Mouse (Mus musculus) liver, embryonic 11.5 days (tissue): ENCODE measurements around the gene Mmel1. TPM values are rescaled to one million over a fixed set of nuclear protein-coding genes. Genes with fewer than 3 reads are reported as not detected.

Source experiments
- ATAC-seq: fragments of 200-750 bp; cut with Nextera tagmentation; replicated peaks from 2 replicates; pipeline ENCODE4 v1.8.0; 2017; ENCODE audit warnings: moderate number of reproducible peaks, mild to moderate bottlenecking, moderate TSS enrichment, moderate library complexity; ENCODE audit not compliant: low FRiP score
- DNase-seq: peaks from one replicate; pipeline ENCODE4 v3.0.0-alpha.2; 2017; ENCODE audit warnings: low spot score
- H3K27ac ChIP-seq: fragments of 300-500 bp; sonication (generic); 2 replicates; pipeline ENCODE4 v1.5.1; 2014; ENCODE audit warnings: mild to moderate bottlenecking, low read depth, low read length, control low read depth
- H3K27me3 ChIP-seq: fragments of 300-500 bp; sonication (generic); replicated peaks from 2 replicates; pipeline ENCODE4 v1.6.1; 2014; ENCODE audit warnings: low read length, mixed read lengths; ENCODE audit not compliant: control insufficient read depth, insufficient read depth
- H3K36me3 ChIP-seq: fragments of 300-500 bp; sonication (generic); 2 replicates; pipeline ENCODE4 v1.6.1; 2014; ENCODE audit warnings: mild to moderate bottlenecking, low read length, moderate library complexity, mixed read lengths; ENCODE audit not compliant: control insufficient read depth, insufficient read depth
- H3K4me1 ChIP-seq: fragments of 300-500 bp; sonication (generic); replicated peaks from 2 replicates; pipeline ENCODE4 v1.6.1; 2014; ENCODE audit warnings: low read length, mixed read lengths; ENCODE audit not compliant: control insufficient read depth, insufficient read depth
- H3K4me2 ChIP-seq: fragments of 300-500 bp; sonication (generic); 2 replicates; pipeline ENCODE4 v1.6.1; 2014; ENCODE audit warnings: mild to moderate bottlenecking, control low read depth, moderate library complexity
- H3K4me3 ChIP-seq: fragments of 300-500 bp; sonication (generic); 2 replicates; pipeline ENCODE4 v1.5.1; 2014; ENCODE audit warnings: low read depth, low read length, control low read depth
- H3K9ac ChIP-seq: fragments of 300-500 bp; sonication (generic); 2 replicates; pipeline ENCODE4 v1.6.1; 2014; ENCODE audit warnings: low read depth, low read length, control low read depth
- H3K9me3 ChIP-seq: fragments of 300-500 bp; sonication (generic); 2 replicates; pipeline ENCODE4 v1.6.1; 2016; ENCODE audit warnings: low read length, inconsistent platforms, mixed read lengths; ENCODE audit not compliant: control insufficient read depth
- WGBS: fragments of 180-500 bp; shearing (Covaris S2); extraction: QIAGEN DNeasy Blood & Tissue Kit; methylation state at CpG from one replicate; pipeline ENCODE4 v1.1.7; 2014; 5-methylcytosine and 5-hydroxymethylcytosine counted together
- polyA plus RNA-seq: library from polyadenylated mRNA; unstranded; fragments of >200 nt; fragmentation: Nextera tagmentation; extraction: Ambion mirVana; gene quantifications from 2 replicates; pipeline ENCODE4 v1.2.1, GENCODE M21; 2014

The Mmel1 gene
- polyA plus RNA-seq, 1 experiment from 2014 or later, result 0.25 TPM

DNA sequence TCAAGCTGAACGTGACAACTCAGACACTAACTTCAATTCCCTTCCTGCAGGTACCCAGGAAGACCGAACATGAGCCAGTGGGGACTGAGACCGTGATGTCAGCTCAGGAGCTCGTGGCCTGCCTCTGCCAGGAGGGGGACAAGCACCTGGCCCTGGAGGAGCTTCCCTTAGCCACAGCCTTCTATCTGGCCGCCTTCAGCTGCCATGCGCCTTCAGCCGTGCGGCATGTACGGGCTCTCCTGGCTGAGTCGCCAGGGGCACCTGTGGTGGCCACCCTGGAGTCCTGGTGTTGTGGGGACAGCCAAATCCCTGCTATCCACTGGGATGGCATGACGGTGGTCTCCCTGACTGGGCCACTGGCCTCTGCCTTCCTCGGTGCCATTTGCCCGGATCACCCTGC, 30.6 kb upstream of the Mmel1 start:
- WGBS, result 80% methylated on average over 13 of the region's 13 CpGs
- Histone ChIP-seq H3K36me3 (no peaks in the 10 kb centered on the region), H3K27me3 (no peaks in the 10 kb centered on the region), H3K9ac (no peak overlapping the region), H3K27ac (no peak overlapping the region), H3K4me2 (no peak overlapping the region), H3K4me3 (no peak overlapping the region), H3K4me1 (no peaks in the 10 kb centered on the region), H3K9me3 (no peaks in the 10 kb centered on the region)
- ATAC-seq (no peak), DNase-seq (no peak)

DNA sequence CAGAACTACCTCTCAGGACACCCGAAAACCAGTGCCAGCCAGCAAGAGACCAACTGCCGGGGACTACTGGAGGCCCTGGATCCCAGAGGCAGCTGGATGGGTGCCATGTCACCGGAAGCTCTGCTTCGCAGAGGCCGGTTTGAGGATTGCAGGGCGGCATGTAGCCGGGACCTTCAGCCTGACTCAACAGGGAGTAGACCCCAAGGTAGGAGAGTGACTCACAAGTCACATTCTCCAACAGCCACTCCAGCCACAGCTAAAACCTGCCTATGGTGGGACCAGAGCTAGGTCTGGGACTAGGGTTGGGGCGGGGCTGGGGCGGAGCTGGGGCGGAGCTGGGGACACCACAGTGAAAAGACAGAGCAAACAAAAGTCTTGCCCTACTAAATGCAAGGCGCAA, 30.0 kb upstream of the Mmel1 start:
- Histone ChIP-seq H3K9me3 (no peaks in the 10 kb centered on the region), H3K4me1 (no peaks in the 10 kb centered on the region), H3K4me3 (no peak overlapping the region), H3K27me3 (no peaks in the 10 kb centered on the region), H3K36me3 (no peaks in the 10 kb centered on the region), H3K27ac (no peak overlapping the region), H3K9ac (no peak overlapping the region), H3K4me2 (no peak overlapping the region)
- DNase-seq (no peak), ATAC-seq (no peak)
- WGBS, result 61% methylated on average over 11 of the region's 11 CpGs

DNA sequence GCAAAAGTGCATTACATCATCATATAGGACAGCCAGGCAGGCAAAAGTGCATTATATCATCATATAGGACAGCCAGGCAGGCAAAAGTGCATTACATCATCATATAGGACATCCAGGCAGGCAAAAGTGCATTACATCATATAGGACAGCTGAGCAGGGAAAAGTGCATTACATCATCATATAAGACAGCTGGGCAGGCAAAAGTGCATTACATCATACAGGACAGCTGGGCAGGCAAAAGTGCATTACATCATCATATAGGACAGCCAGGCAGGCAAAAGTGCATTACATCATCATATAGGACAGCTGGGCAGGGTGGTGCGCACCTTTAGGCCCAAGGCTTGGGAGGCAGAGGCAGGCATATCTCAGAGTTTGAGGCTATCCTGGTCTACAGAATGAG, 16.7 kb upstream of the Mmel1 start:
- ATAC-seq, result no peak
- 89% methylated on average over 1 of the region's 1 CpGs for WGBS
- H3K4me3 ChIP-seq, result no peak overlapping the region

DNA sequence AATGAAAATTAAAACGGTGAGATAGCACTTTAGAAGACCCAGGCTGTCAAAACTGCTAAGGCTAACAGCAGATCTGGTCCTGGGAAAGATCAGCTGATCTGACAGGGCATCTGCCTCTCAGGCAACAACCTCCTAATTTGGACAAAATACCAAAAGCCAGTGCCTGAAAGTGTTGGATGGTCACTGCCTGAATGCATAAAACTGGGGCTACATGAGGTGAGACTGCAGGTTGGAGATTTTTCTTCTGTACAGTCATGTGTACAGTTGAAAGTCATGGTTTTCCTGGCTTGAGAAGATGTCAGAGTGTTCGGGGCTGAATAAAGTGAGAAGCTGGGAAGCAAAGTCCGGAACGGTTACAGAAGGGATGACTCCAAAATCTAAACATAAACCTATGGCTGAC, 15.5 kb upstream of the Mmel1 start:
- ATAC-seq (no peak), DNase-seq (no peak)
- WGBS, result 74% methylated on average over 4 of the region's 4 CpGs
- no peak overlapping the region for H3K4me2 ChIP-seq
- no peak overlapping the region for H3K9ac ChIP-seq
- H3K4me1 ChIP-seq, result no peaks in the 10 kb centered on the region
- peaks cover 43% of the 10 kb centered on the region for H3K27me3 ChIP-seq
- no peak overlapping the region for H3K4me3 ChIP-seq
- no peaks in the 10 kb centered on the region; the same call in 1 of the 2 replicates for H3K9me3 ChIP-seq
- no peak overlapping the region for H3K27ac ChIP-seq
- no peaks in the 10 kb centered on the region for H3K36me3 ChIP-seq

More for the DNA sequence above, 16.7 kb upstream of the Mmel1 start:
- Histone ChIP-seq H3K27me3 (peaks cover 40% of the 10 kb centered on the region), H3K4me1 (no peaks in the 10 kb centered on the region), H3K9ac (no peak overlapping the region), H3K9me3 (no peaks in the 10 kb centered on the region; the same call in 1 of the 2 replicates), H3K36me3 (no peaks in the 10 kb centered on the region), H3K4me2 (no peak overlapping the region), H3K27ac (no peak overlapping the region)
- DNase-seq, result no peak

DNA sequence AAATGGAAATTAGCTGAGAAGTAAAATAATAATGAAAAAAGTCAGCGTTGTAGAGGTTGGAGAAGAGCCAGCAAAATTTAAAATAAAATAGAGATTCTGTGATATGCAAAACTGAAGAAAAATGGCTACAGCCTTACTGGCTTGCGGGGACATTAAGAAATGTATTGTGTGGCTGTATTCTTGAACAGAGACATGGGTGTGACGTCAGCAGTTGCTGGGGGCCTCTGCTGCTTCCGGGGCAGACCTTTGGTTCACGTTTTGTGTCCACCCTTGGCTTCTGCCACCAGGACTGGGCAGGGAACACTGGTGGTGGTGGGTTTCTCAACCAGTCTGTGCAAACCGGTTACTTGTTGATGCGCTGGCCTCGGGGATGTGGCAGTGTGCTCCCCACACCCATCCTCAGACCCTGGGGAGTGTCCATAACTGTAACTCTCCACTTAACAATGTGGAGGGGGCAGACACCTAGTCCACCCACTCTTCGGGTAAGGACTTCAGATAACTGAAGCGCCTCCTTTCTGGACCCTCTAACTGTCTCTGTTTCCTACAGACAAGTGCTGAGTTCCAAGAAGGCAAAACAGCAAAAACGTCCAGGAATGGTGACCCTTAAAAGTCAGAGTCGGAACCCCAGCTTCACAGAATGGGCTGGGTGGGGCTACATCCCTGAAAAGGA, 14.6 kb upstream of the Mmel1 start:
- no peak for ATAC-seq
- 57% methylated on average over 12 of the region's 12 CpGs for WGBS
- Histone ChIP-seq H3K4me3 (no peak overlapping the region), H3K9me3 (no peaks in the 10 kb centered on the region; the same call in 1 of the 2 replicates), H3K27me3 (peaks cover 45% of the 10 kb centered on the region), H3K9ac (no peak overlapping the region), H3K36me3 (no peaks in the 10 kb centered on the region), H3K27ac (no peak overlapping the region), H3K4me1 (no peaks in the 10 kb centered on the region), H3K4me2 (no peak overlapping the region)
- no peak for DNase-seq

DNA sequence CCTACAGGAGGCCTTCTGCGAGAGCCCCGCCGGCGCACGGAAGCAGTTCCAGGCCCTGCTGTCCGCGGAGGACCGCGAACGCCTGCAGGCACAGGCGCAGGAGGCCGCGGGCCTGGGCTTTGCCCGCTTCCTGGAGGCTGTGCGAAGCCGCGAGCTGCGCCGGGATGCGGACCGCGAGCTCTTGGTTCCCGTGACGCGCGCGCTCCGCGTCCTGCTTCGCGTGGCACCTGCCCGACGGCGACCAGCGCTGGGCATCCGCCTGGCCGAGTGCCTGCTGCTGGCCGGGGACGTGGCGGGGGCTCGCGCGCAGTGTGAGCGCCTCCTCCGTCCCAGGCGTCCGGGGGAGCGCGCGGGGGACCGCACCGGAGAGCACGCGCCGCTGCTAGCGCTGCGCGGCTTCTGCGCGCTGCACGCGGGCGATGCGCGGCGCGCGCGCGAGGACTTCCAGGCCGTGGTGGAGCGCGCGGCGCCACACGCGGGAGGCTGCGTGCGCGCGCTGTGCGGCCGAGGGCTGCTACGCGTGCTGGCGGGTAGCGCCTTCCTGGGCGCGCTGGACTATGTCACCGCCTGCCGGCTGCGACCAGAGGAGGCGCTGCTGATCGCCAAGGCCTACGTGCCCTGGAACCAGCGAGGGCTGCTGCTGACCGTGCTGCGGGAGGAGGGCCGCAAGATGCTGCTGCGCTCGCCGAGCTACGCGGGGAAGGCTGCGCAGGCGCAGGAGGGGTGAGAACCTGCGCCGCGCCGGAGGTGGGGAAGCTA, 13.5 kb upstream of the Mmel1 start:
- peak; percentile 66 for DNase-seq
- H3K27ac ChIP-seq, result no peak overlapping the region
- peaks cover 48% of the 10 kb centered on the region for H3K27me3 ChIP-seq
- WGBS, result 1% methylated on average over 104 of the region's 110 CpGs
- H3K9me3 ChIP-seq, result no peaks in the 10 kb centered on the region; the same call in 1 of the 2 replicates
- no peaks in the 10 kb centered on the region for H3K4me1 ChIP-seq
- peak overlapping the region; percentile 50 for H3K4me3 ChIP-seq
- H3K36me3 ChIP-seq, result no peaks in the 10 kb centered on the region
- H3K4me2 ChIP-seq, result peak overlapping the region; percentile 75
- ATAC-seq, result peak; percentile 76
- H3K9ac ChIP-seq, result 0 out of 2 replicates have a peak overlapping the region, but pooled peaks have one; percentile 25

DNA sequence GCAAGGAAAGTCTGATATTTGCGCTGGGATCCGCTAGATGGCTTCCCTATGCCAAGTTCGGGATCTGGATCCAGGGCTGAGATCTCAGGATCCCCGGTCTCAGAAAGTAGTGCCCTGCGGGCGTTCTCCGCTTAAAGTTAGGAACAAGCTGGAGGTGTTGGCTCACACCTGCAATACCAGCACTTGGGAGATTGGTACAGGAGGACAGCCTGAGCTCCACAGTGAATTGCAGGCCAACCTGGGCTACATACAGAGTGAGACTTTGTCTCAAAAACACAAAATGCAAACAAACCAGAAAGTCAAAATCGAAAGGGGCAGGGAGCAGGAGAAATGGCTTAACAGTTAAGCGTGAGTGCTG, 12.9 kb upstream of the Mmel1 start:
- H3K27me3 ChIP-seq, result peaks cover 48% of the 10 kb centered on the region
- H3K9me3 ChIP-seq, result no peaks in the 10 kb centered on the region; the same call in 1 of the 2 replicates
- no peaks in the 10 kb centered on the region for H3K36me3 ChIP-seq
- 0 out of 2 replicates have a peak overlapping the region, but pooled peaks have one; percentile 25 for H3K9ac ChIP-seq
- 20% methylated on average over 9 of the region's 9 CpGs for WGBS
- ATAC-seq (0 out of 2 replicates have a peak, but pooled peaks have one; percentile 11), DNase-seq (no peak)
- peak overlapping the region; percentile 50 for H3K4me3 ChIP-seq
- H3K4me1 ChIP-seq, result no peaks in the 10 kb centered on the region
- H3K27ac ChIP-seq, result no peak overlapping the region
- peak overlapping the region; percentile 75 for H3K4me2 ChIP-seq

DNA sequence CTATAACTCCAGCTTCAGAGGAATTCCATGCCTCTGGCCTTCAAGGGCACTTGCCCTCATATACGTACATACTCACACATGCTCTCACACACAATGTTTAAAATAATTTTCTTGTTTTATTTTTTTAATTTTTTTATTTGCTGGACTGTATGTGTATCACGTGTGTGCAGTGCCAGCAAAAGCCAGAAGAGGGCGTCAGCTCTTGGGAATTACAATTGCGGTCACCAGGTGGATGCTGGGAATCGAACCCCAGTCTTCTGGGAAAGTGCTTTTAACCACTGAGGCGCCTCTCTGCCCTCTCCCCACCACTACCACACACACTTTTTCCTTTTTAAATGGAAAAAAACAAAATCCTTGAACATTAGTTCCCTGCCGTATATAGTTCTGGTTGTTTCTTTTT, 12.5 kb upstream of the Mmel1 start:
- 79% methylated on average over 7 of the region's 7 CpGs for WGBS
- H3K4me3 ChIP-seq, result no peak overlapping the region
- no peak overlapping the region for H3K9ac ChIP-seq
- ATAC-seq (no peak), DNase-seq (no peak)
- peaks cover 48% of the 10 kb centered on the region for H3K27me3 ChIP-seq
- no peak overlapping the region; the same call in 1 of the 2 replicates for H3K4me2 ChIP-seq
- no peaks in the 10 kb centered on the region for H3K4me1 ChIP-seq
- H3K9me3 ChIP-seq, result no peaks in the 10 kb centered on the region; the same call in 1 of the 2 replicates
- no peak overlapping the region for H3K27ac ChIP-seq
- no peaks in the 10 kb centered on the region for H3K36me3 ChIP-seq
